Mouse (Mus musculus) C2C12 (cell line): ENCODE data around the gene Itgav.

Experiments
- CEBPB ChIP-seq: IDR thresholded peaks from one replicate; pipeline ENCODE4 v1.6.1; 2011; ENCODE audit warnings: low read depth, mild to moderate bottlenecking, control low read depth, moderate library complexity
- CTCF ChIP-seq: IDR thresholded peaks from one replicate; pipeline ENCODE4 v1.5.1; 2011; ENCODE audit not compliant: control insufficient read depth, insufficient read depth, insufficient read length
- FOSL1 ChIP-seq: IDR thresholded peaks from one replicate; pipeline ENCODE4 v1.8.0; 2011; ENCODE audit warnings: mild to moderate bottlenecking, low read length; ENCODE audit not compliant: poor library complexity, insufficient read depth, severe bottlenecking
- MAX ChIP-seq: IDR thresholded peaks from one replicate; pipeline ENCODE4 v1.6.1; 2011; ENCODE audit warnings: mild to moderate bottlenecking, control low read depth
- MYOD1 ChIP-seq: IDR thresholded peaks from one replicate; pipeline ENCODE4 v1.6.1; 2011; ENCODE audit warnings: low read depth; ENCODE audit not compliant: control insufficient read depth, insufficient read length
- USF1 ChIP-seq: IDR thresholded peaks from one replicate; pipeline ENCODE4 v1.6.1; 2011; ENCODE audit warnings: low read depth, mild to moderate bottlenecking, control low read depth, moderate library complexity

- TF ChIP-seq CTCF, result no peak
- TF ChIP-seq CEBPB, result no peak
- TF ChIP-seq USF1, result no peak
- no peak for TF ChIP-seq MAX
- no peak for TF ChIP-seq MYOD1
- no peak for TF ChIP-seq FOSL1
These were observed 16.4 kb downstream of the Itgav start for GRCm38 (mm10) chr2:83740601-83741031.
